In genomic region chr7:102017452-102017851, GRCm38 (mm10) we compare ENCODE assay signal across 10 mouse cellular contexts. TPM values are rescaled to one million over a fixed set of nuclear protein-coding genes. Genes with fewer than 3 reads are reported as not detected.
DNase-seq lines count a peak whose midpoint lies in the region; ATAC-seq and TF ChIP-seq lines count a peak whose summit lies in the region.
"Had no signal": no experiment of that assay in that cellular context is flagged by ENCODE, and none has a peak within 500 bp of the region (broad histone marks: within the 10 kb centered on the region; RNA-seq: fewer than 3 reads in every experiment).

No protein-coding gene starts in this region.

- no peaks in the 10 kb centered on the region for H3K9me3 ChIP-seq in liver, embryonic 11.5 days (ENCODE audit: control insufficient read depth, low read length)
- H3K9me3 ChIP-seq: midbrain, embryonic 13.5 days had no signal

- peaks cover 17% of the 10 kb centered on the region for H3K4me1 ChIP-seq in liver, adult 2 months (ENCODE audit: control insufficient read depth, insufficient read depth, low read length)
- no peaks in the 10 kb centered on the region for H3K4me1 ChIP-seq in liver, embryonic 11.5 days (replicated peaks; ENCODE audit: control insufficient read depth, insufficient read depth, low read length)
- H3K4me1 ChIP-seq: midbrain, embryonic 13.5 days had no signal

- no peak for TF ChIP-seq POLR2A in liver, adult 2 months (IDR thresholded peaks at IDR 0.05; ENCODE audit: extremely low read depth, insufficient read depth, low read length)
- TF ChIP-seq POLR2A in myocyte (IDR thresholded peaks at IDR 0.05; ENCODE audit: insufficient read length, low read depth) = no peak

- peak overlapping the region; percentile 79 for H3K27ac ChIP-seq in liver, adult 2 months (replicated peaks; ENCODE audit: insufficient read depth, low read depth, low read length)
- no peak overlapping the region for H3K27ac ChIP-seq in liver, embryonic 11.5 days (ENCODE audit: low read depth, low read length)
- H3K27ac ChIP-seq: midbrain, embryonic 13.5 days had no signal

- H3ac ChIP-seq in myocyte (ENCODE audit: control insufficient read depth, insufficient read length) = no peak overlapping the region

- intact Hi-C loops in heart, postnatal 36 days (cut with DNase I) = no loop called here

- 1% methylated on average over 5 of the region's 5 CpGs for WGBS in liver, adult 2 months
- 82% methylated on average over 5 of the region's 5 CpGs for WGBS in liver, embryonic 11.5 days

- H3K36me3 ChIP-seq in liver, adult 2 months (ENCODE audit: control insufficient read depth, insufficient read depth, low read length) = peaks cover 25% of the 10 kb centered on the region
- H3K36me3 ChIP-seq in liver, embryonic 11.5 days (ENCODE audit: control insufficient read depth, insufficient read depth, low read length) = peaks cover 48% of the 10 kb centered on the region
- H3K36me3 ChIP-seq in myocyte (ENCODE audit: control insufficient read depth, insufficient read depth) = peaks cover 28% of the 10 kb centered on the region

- peak overlapping the region; percentile 66 for H3K9ac ChIP-seq in liver, adult 2 months (ENCODE audit: low read depth, low read length)
- H3K9ac ChIP-seq in liver, embryonic 11.5 days (ENCODE audit: low read depth, low read length) = no peak overlapping the region
- H3K9ac ChIP-seq: midbrain, embryonic 13.5 days had no signal

- TF ChIP-seq CTCF in liver, adult 2 months (IDR thresholded peaks at IDR 0.05; ENCODE audit: low read depth, low read length) = no peak

- DNase-seq in adrenal gland, postnatal 14 days = peak; percentile 58
- no peak for DNase-seq in adrenal gland, postnatal 25 days
- DNase-seq in liver, adult 2 months (ENCODE audit: extremely low read depth, low read depth, low spot score) = peak; percentile 75
- no peak for DNase-seq in liver, embryonic 11.5 days (ENCODE audit: low spot score)
- peak; percentile 33 to 48 for DNase-seq in heart, postnatal 36 days
- DNase-seq in embryo, embryonic 10 days (ENCODE audit: low spot score) = no peak
- DNase-seq in right cerebral cortex, postnatal 4 days = no peak
- DNase-seq: retina, postnatal 1 day had no signal

- no peak for ATAC-seq in liver, embryonic 11.5 days (replicated peaks; ENCODE audit: low FRiP score)
- ATAC-seq: midbrain, embryonic 13.5 days had no signal

- H3K79me2 ChIP-seq in liver, adult 2 months (ENCODE audit: control insufficient read depth, insufficient read depth, low read length) = no peaks in the 10 kb centered on the region
- no peaks in the 10 kb centered on the region for H3K79me2 ChIP-seq in myocyte (ENCODE audit: control insufficient read depth, insufficient read depth)

- no peaks in the 10 kb centered on the region for H3K27me3 ChIP-seq in liver, adult 2 months (ENCODE audit: control insufficient read depth, insufficient read depth, low read length)
- H3K27me3 ChIP-seq in liver, embryonic 11.5 days (replicated peaks; ENCODE audit: control insufficient read depth, insufficient read depth, low read length) = no peaks in the 10 kb centered on the region
- H3K27me3 ChIP-seq in myocyte (ENCODE audit: control insufficient read depth, insufficient read depth, insufficient read length) = no peaks in the 10 kb centered on the region
- H3K27me3 ChIP-seq: midbrain, embryonic 13.5 days had no signal

- no peak overlapping the region for H3K4me2 ChIP-seq in liver, embryonic 11.5 days
- peak overlapping the region; percentile 5 for H3K4me2 ChIP-seq in myocyte (ENCODE audit: low read depth)
- H3K4me2 ChIP-seq: midbrain, embryonic 13.5 days had no signal

- peak overlapping the region; percentile 44 for H3K4me3 ChIP-seq in liver, adult 2 months (ENCODE audit: insufficient read depth, low read depth, low read length)
- no peak overlapping the region for H3K4me3 ChIP-seq in liver, embryonic 11.5 days (ENCODE audit: low read depth, low read length)
- H3K4me3 ChIP-seq in myocyte = no peak overlapping the region
- H3K4me3 ChIP-seq: midbrain, embryonic 13.5 days had no signal

TF ChIP-seq in myocyte, 11 proteins besides CTCF, POLR2A, EP300 and RAD21:
- TF ChIP-seq REST (IDR thresholded peaks at IDR 0.05; ENCODE audit: insufficient read depth, insufficient read length) = no peak
- TF ChIP-seq USF1 (IDR thresholded peaks at IDR 0.05; ENCODE audit: low read depth) = no peak
- no peak for TF ChIP-seq TCF3 (IDR thresholded peaks at IDR 0.05; ENCODE audit: insufficient read length, low read depth)

RNA-seq across cellular contexts. Expression of gene Il18bp, which starts 1.0 kb away (rescaled TPM):
- total RNA-seq in adrenal gland, postnatal 14 days (2021) = 5.6 and 5.8 TPM in 2 replicates
- total RNA-seq in adrenal gland, postnatal 25 days (2021) = 7.4 and 8.9 TPM in 2 replicates
- 15.7 TPM in 2 replicates for total RNA-seq in liver, adult 2 months (2014; rRNA removed)
- polyA plus RNA-seq in liver, adult 2 months (2012; rRNA removed) = 14.2 and 26.4 TPM in 2 replicates
- polyA plus RNA-seq in liver, embryonic 11.5 days (2014; fragmentation: Nextera tagmentation; extraction: Ambion mirVana) = 2.4 and 3.9 TPM in 2 replicates
- total RNA-seq in heart, postnatal 36 days (2021) = 1 to 10 TPM; 7.3 to 8.6 TPM
- polyA plus RNA-seq in myocyte (2012; fragmentation: generic; extraction: Trizol) = 0.84 TPM

RNA-seq across cellular contexts. Expression of gene Rnf121, which starts 47.8 kb away (rescaled TPM):
- 30.4 and 32.0 TPM in 2 replicates for total RNA-seq in adrenal gland, postnatal 14 days (2021)
- 28.5 and 34.7 TPM in 2 replicates for total RNA-seq in adrenal gland, postnatal 25 days (2021)
- 16.2 and 17.1 TPM in 2 replicates for total RNA-seq in liver, adult 2 months (2014; rRNA removed)
- 18.3 and 21.1 TPM in 2 replicates for polyA plus RNA-seq in liver, adult 2 months (2012; rRNA removed)
- polyA plus RNA-seq in liver, embryonic 11.5 days (2014; fragmentation: Nextera tagmentation; extraction: Ambion mirVana) = 16.4 and 16.7 TPM in 2 replicates
- total RNA-seq in heart, postnatal 36 days (2021) = 10 to 100 TPM; 20.3 to 26.3 TPM
- polyA plus RNA-seq in myocyte (2012; fragmentation: generic; extraction: Trizol) = 48.0 TPM

RNA-seq across cellular contexts. Expression of gene Xndc1, which starts 47.9 kb away (rescaled TPM):
- total RNA-seq in adrenal gland, postnatal 14 days (2021) = 12.1 and 17.2 TPM in 2 replicates
- 18.0 and 19.9 TPM in 2 replicates for total RNA-seq in adrenal gland, postnatal 25 days (2021)
- total RNA-seq in liver, adult 2 months (2014; rRNA removed) = 4.8 and 4.9 TPM in 2 replicates
- polyA plus RNA-seq in liver, adult 2 months (2012; rRNA removed) = 3.2 and 5.9 TPM in 2 replicates
- polyA plus RNA-seq in liver, embryonic 11.5 days (2014; fragmentation: Nextera tagmentation; extraction: Ambion mirVana) = 19.5 and 24.6 TPM in 2 replicates
- 1 to 10 TPM; 5.6 to 8.2 TPM for total RNA-seq in heart, postnatal 36 days (2021)
- polyA plus RNA-seq in myocyte (2012; fragmentation: generic; extraction: Trizol) = 6.1 TPM

RNA-seq across cellular contexts. Expression of gene Xntrpc, which starts 48.1 kb away (rescaled TPM):
- total RNA-seq in adrenal gland, postnatal 14 days (2021) = 1.2 and 1.5 TPM in 2 replicates
- 0.33 and 1.9 TPM in 2 replicates for total RNA-seq in adrenal gland, postnatal 25 days (2021)
- total RNA-seq in liver, adult 2 months (2014; rRNA removed) = 0.18 and 0.74 TPM in 2 replicates
- polyA plus RNA-seq in liver, adult 2 months (2012; rRNA removed) = 0.75 and 0.83 TPM in 2 replicates
- 0.71 and 0.81 TPM in 2 replicates for polyA plus RNA-seq in liver, embryonic 11.5 days (2014; fragmentation: Nextera tagmentation; extraction: Ambion mirVana)
- under 1 TPM; 0.27 to 0.94 TPM for total RNA-seq in heart, postnatal 36 days (2021)
- 0.12 TPM for polyA plus RNA-seq in myocyte (2012; fragmentation: generic; extraction: Trizol)

Comparison
In these comparisons a context has a peak if more than half of its experiments do, and no peak if none do; other contexts are left out.
1. DNase-seq: peak in adrenal gland, postnatal 14 days (single experiment), liver, adult 2 months (single experiment) and heart, postnatal 36 days (2 of 2); none in adrenal gland, postnatal 25 days (single experiment), liver, embryonic 11.5 days (single experiment), embryo, embryonic 10 days (single experiment) and right cerebral cortex, postnatal 4 days (single experiment).